ENCODE assay signal across 7 mouse cellular contexts in genomic region chr12:57545371-57546241, GRCm38 (mm10). TPM values are rescaled to one million over a fixed set of nuclear protein-coding genes. Genes with fewer than 3 reads are reported as not detected.
DNase-seq lines count a peak whose midpoint lies in the region; ATAC-seq and TF ChIP-seq lines count a peak whose summit lies in the region.

No protein-coding gene starts in this region.

- WGBS in forebrain, embryonic 16.5 days: under 1% methylated on average over 85 of the region's 106 CpGs
- WGBS in limb, embryonic 10.5 days: under 1% methylated on average over 101 of the region's 106 CpGs
- WGBS in midbrain, embryonic 11.5 days: under 1% methylated on average over 95 of the region's 106 CpGs

- ATAC-seq in CD4-positive, CD25-positive, alpha-beta regulatory T cell, adult 4 months: peak; percentile 22
- peak; percentile 43 for ATAC-seq in forebrain, embryonic 16.5 days
- peak; percentile 65 for ATAC-seq in midbrain, embryonic 11.5 days (ENCODE audit: low FRiP score)

- peak overlapping the region; percentile 57 to 68 for H3K4me3 ChIP-seq in ES-E14 (ENCODE audit: insufficient read depth in 1 of 2, low read depth in 1 of 2, low read length in 2 of 2, poor library complexity in 1 of 2, severe bottlenecking in 1 of 2)
- H3K4me3 ChIP-seq in forebrain, embryonic 16.5 days (replicated peaks; ENCODE audit: low read length): peak overlapping the region; percentile 45
- peak overlapping the region; percentile 60 for H3K4me3 ChIP-seq in limb, embryonic 10.5 days
- peak overlapping the region; percentile 59 for H3K4me3 ChIP-seq in midbrain, embryonic 11.5 days (ENCODE audit: low read depth, low read length)

- no peak for DNase-seq in ES-E14 (ENCODE audit: low read depth, low spot score)
- DNase-seq in limb, embryonic 10.5 days (ENCODE audit: low spot score): peak; percentile 74
- peak; percentile 94 for DNase-seq in midbrain, embryonic 11.5 days (ENCODE audit: low spot score, missing footprints)
- no peak for DNase-seq in left cerebral cortex, adult 18-20 months (ENCODE audit: low spot score in 2 of 2)
- no peak for DNase-seq in frontal cortex, postnatal 10 days (ENCODE audit: low spot score in 2 of 2)

- H3K4me1 ChIP-seq in ES-E14 (ENCODE audit: control insufficient read depth in 2 of 2, insufficient read depth in 2 of 2, low read length in 2 of 2, poor library complexity in 1 of 2): peaks cover 0 to 13% of the 10 kb centered on the region in 2 experiments; a peak in 1 of 4 replicates
- H3K4me1 ChIP-seq in forebrain, embryonic 16.5 days (replicated peaks; ENCODE audit: control insufficient read depth, insufficient read depth, low read length): peaks cover 14% of the 10 kb centered on the region
- H3K4me1 ChIP-seq in limb, embryonic 10.5 days: peaks cover 51% of the 10 kb centered on the region
- peaks cover 19% of the 10 kb centered on the region for H3K4me1 ChIP-seq in midbrain, embryonic 11.5 days (ENCODE audit: control insufficient read depth, insufficient read depth, low read length)

- H3K4me2 ChIP-seq in forebrain, embryonic 16.5 days (ENCODE audit: low read length): peak overlapping the region; percentile 71
- H3K4me2 ChIP-seq in midbrain, embryonic 11.5 days: peak overlapping the region; percentile 93

- H3K9ac ChIP-seq in ES-E14 (ENCODE audit: insufficient read depth, low read depth, low read length, poor library complexity, severe bottlenecking): peak overlapping the region; percentile 58; the same call in 1 of the 2 replicates
- H3K9ac ChIP-seq in forebrain, embryonic 16.5 days (replicated peaks; ENCODE audit: low read depth, low read length): peak overlapping the region; percentile 41
- H3K9ac ChIP-seq in midbrain, embryonic 11.5 days (ENCODE audit: low read length): peak overlapping the region; percentile 69

- in situ Hi-C loops in ES-E14 (cut with MboI; ENCODE audit: low sequenced_read_pairs in 2 of 2, unreplicated experiment in 2 of 2): loop anchor here (5.0 to 10.0 kb wide), 3 partner anchors 669 to 931 kb away; partner anchors contain the start of genes Nkx2-9 (in 1 of the 2) and Sstr1 (in 1 of the 2)

- H3K27me3 ChIP-seq in forebrain, embryonic 16.5 days (replicated peaks; ENCODE audit: control insufficient read depth, insufficient read depth, low read length): peaks cover 84% of the 10 kb centered on the region
- H3K27me3 ChIP-seq in limb, embryonic 10.5 days (ENCODE audit: low read depth, poor library complexity, severe bottlenecking): peaks cover 100% of the 10 kb centered on the region
- H3K27me3 ChIP-seq in midbrain, embryonic 11.5 days (ENCODE audit: control insufficient read depth, insufficient read depth, low read length): peaks cover 90% of the 10 kb centered on the region

- no peaks in the 10 kb centered on the region for H3K9me3 ChIP-seq in ES-E14 (ENCODE audit: control insufficient read depth, insufficient read depth, low read depth, low read length)
- H3K9me3 ChIP-seq in forebrain, embryonic 16.5 days (ENCODE audit: control insufficient read depth, low read length): no peaks in the 10 kb centered on the region
- H3K9me3 ChIP-seq in limb, embryonic 10.5 days (replicated peaks): no peaks in the 10 kb centered on the region
- H3K9me3 ChIP-seq in midbrain, embryonic 11.5 days (ENCODE audit: control insufficient read depth, low read length): no peaks in the 10 kb centered on the region

- H3K36me3 ChIP-seq in ES-E14 (ENCODE audit: control insufficient read depth, insufficient read depth, low read length, poor library complexity, severe bottlenecking): no peaks in the 10 kb centered on the region
- no peaks in the 10 kb centered on the region for H3K36me3 ChIP-seq in forebrain, embryonic 16.5 days (ENCODE audit: control insufficient read depth, insufficient read depth)
- no peaks in the 10 kb centered on the region for H3K36me3 ChIP-seq in limb, embryonic 10.5 days
- no peaks in the 10 kb centered on the region for H3K36me3 ChIP-seq in midbrain, embryonic 11.5 days (ENCODE audit: control insufficient read depth, insufficient read depth, low read length)

- H3K27ac ChIP-seq in ES-E14 (ENCODE audit: insufficient read depth, low read depth, low read length, poor library complexity, severe bottlenecking): no peak overlapping the region
- H3K27ac ChIP-seq in forebrain, embryonic 16.5 days (ENCODE audit: low read length): no peak overlapping the region
- 0 out of 2 replicates have a peak overlapping the region, but pooled peaks have one; percentile 30 for H3K27ac ChIP-seq in limb, embryonic 10.5 days
- H3K27ac ChIP-seq in midbrain, embryonic 11.5 days (ENCODE audit: low read depth, low read length): peak overlapping the region; percentile 62

TF ChIP-seq in ES-E14, 5 proteins besides CTCF, POLR2A, EP300 and RAD21:
- TF ChIP-seq MAFK (IDR thresholded peaks at IDR 0.05; ENCODE audit: insufficient read depth, low read depth, low read length) (no peak), ZC3H11A (IDR thresholded peaks at IDR 0.05; ENCODE audit: borderline replicate concordance, low read depth, low read length) (no peak), ZNF384 (IDR thresholded peaks at IDR 0.05; ENCODE audit: low read depth, low read length) (no peak), HCFC1 (IDR thresholded peaks at IDR 0.05; ENCODE audit: borderline replicate concordance, insufficient read depth, low read length) (no peak), CHD2 (IDR thresholded peaks at IDR 0.05; ENCODE audit: low read depth, low read length) (no peak)

RNA-seq across cellular contexts. Expression of gene Foxa1, which starts 1.1 kb away (rescaled TPM):
- polyA plus RNA-seq in CD4-positive, CD25-positive, alpha-beta regulatory T cell, adult 4 months (2017; shearing (Covaris generic)): not detected
- 0.16 and 0.36 TPM in 2 replicates for total RNA-seq in ES-E14 (2012; rRNA removed)
- polyA plus RNA-seq in forebrain, embryonic 16.5 days (2015; fragmentation: Nextera tagmentation; extraction: Ambion mirVana): 0.16 TPM in 1 of 2 replicates, not detected in the other
- polyA plus RNA-seq in limb, embryonic 10.5 days (2016; fragmentation: Nextera tagmentation; extraction: Ambion mirVana): 0.08 TPM in 1 of 2 replicates, not detected in the other
- polyA plus RNA-seq in midbrain, embryonic 11.5 days (2014; fragmentation: Nextera tagmentation; extraction: Ambion mirVana): 6.8 and 10.5 TPM in 2 replicates
- total RNA-seq in left cerebral cortex, adult 18-20 months (2021): not detected

RNA-seq across cellular contexts. Expression of gene Ttc6, which starts 18.3 kb away (rescaled TPM):
- not detected for polyA plus RNA-seq in CD4-positive, CD25-positive, alpha-beta regulatory T cell, adult 4 months (2017; shearing (Covaris generic))
- 0.11 and 0.18 TPM in 2 replicates for total RNA-seq in ES-E14 (2012; rRNA removed)
- 0.16 and 0.18 TPM in 2 replicates for polyA plus RNA-seq in forebrain, embryonic 16.5 days (2015; fragmentation: Nextera tagmentation; extraction: Ambion mirVana)
- 0.04 and 0.05 TPM in 2 replicates for polyA plus RNA-seq in limb, embryonic 10.5 days (2016; fragmentation: Nextera tagmentation; extraction: Ambion mirVana)
- 2.6 and 2.9 TPM in 2 replicates for polyA plus RNA-seq in midbrain, embryonic 11.5 days (2014; fragmentation: Nextera tagmentation; extraction: Ambion mirVana)
- under 1 TPM in 1 of 2 experiments, not detected in 1; 0.07 TPM for total RNA-seq in left cerebral cortex, adult 18-20 months (2021)

Comparison
In these comparisons a context has a peak if more than half of its experiments do, and no peak if none do; other contexts are left out.
1. DNase-seq: peak in limb, embryonic 10.5 days (single experiment) and midbrain, embryonic 11.5 days (single experiment); none in ES-E14 (single experiment), left cerebral cortex, adult 18-20 months (0 of 2) and frontal cortex, postnatal 10 days (0 of 2).
2. H3K27ac ChIP-seq: peak in limb, embryonic 10.5 days (single experiment) and midbrain, embryonic 11.5 days (single experiment); none in ES-E14 (single experiment) and forebrain, embryonic 16.5 days (single experiment).
3. Peak in every context shown above with its lines, with median percentiles within 50 percentile points of each other: ATAC-seq, H3K4me3 ChIP-seq and H3K9ac ChIP-seq.